Mouse (Mus musculus): ENCODE measurements around the gene B3gnt6.

Gene B3gnt6

DNA sequence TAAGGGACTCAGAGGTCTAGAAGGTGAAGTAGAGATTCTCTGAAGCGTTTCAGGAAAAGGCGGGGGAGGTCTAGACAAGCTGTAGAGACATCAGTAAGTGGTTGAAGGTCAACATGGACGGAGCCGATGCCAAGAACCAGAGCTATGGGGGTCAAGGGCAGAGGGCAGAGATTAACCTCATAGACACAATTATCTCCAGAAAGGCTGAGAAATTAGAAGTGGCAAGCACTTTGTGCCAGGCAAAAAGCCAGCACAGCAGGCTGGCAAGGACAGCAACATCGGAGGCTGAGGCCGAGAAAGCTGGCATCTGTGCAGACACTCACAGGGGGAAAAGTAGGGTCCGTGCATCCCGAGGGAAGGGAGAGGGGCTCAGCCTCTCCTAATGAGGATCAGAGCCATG, 51.5 kb downstream of the B3gnt6 start:
- DNase-seq = no peak

GRCm38 (mm10) chr7:98146447-98146845, 52.8 kb downstream of the B3gnt6 start:
- DNase-seq = no peak

- no peak for DNase-seq
Observed at GRCm38 (mm10) chr7:98145842-98146446, 53.3 kb downstream of the B3gnt6 start.

GRCm38 (mm10) chr7:98145402-98145801, 53.9 kb downstream of the B3gnt6 start, which contains the start of gene Omp:
Gene Omp (minus strand): TSS chr7:98145502.
- DNase-seq = no peak

- DNase-seq = no peak
Observed at GRCm38 (mm10) chr7:98142648-98143047, 56.6 kb downstream of the B3gnt6 start.

Measured in heart, adult 11 months (tissue).